Mouse (Mus musculus): Measurements from ENCODE around the gene Tns1. TPM values are rescaled to one million over a fixed set of nuclear protein-coding genes. Genes with fewer than 3 reads are reported as not detected.

Tns1 gene
- polyA plus RNA-seq, 1 experiment from 2014 or later: 16.5 TPM

DNA sequence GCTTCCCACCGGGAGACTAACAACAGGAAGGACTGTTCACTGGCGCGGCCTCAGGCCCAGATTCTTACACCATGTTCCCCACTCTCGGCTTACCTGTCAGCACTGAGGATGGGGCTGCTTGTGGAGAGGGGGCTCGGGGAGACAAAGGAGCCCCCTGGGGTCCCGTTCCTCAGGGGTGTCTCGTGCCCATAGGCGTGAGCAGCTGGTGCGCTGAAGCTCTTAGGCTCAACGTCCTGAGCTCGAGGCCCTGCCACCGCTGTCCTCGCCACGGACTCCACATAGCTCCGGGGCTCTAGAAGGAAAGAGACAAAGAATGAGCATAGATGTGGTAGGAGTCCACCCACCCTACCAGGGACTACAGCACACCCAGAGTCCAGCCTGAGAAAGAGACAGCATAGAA is 196.4 kb downstream of the Tns1 start:
- WGBS: 86% methylated on average over 15 of the region's 15 CpGs
- ATAC-seq (ENCODE audit: low FRiP score, low read depth): no peak
- no peak overlapping the region for H3K27ac ChIP-seq

DNA sequence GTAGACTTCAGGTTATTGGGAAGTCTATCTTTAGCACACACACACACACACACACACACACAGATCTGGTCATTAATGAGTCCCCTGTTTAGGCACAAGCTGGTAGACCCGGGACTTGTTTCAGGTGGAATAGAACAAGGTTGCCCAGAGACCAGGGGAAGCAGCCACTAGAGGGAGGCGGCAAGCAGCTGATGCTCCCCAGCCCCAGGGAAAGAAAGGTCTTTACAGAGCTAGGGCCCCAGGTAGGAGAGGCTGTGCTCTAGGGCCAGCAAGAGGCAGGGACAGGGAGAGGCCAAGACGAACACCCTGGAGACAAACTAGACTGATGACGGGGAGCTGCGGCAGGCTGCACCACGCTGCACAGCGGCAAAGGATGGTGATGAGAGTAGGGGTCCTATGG is 198.0 kb downstream of the Tns1 start:
- Histone ChIP-seq H3K9me3 (no peaks in the 10 kb centered on the region), H3K36me3 (peaks cover 22% of the 10 kb centered on the region), H3K4me2 (replicated peaks) (no peak overlapping the region), H3K4me3 (no peak overlapping the region), H3K27me3 (replicated peaks) (no peaks in the 10 kb centered on the region), H3K9ac (no peak overlapping the region), H3K27ac (no peak overlapping the region), H3K4me1 (no peaks in the 10 kb centered on the region)
- ATAC-seq (ENCODE audit: low FRiP score, low read depth): no peak
- 59% methylated on average over 7 of the region's 7 CpGs for WGBS

More for the DNA sequence above, 196.4 kb downstream of the Tns1 start:
- Histone ChIP-seq H3K27me3 (replicated peaks) (no peaks in the 10 kb centered on the region), H3K9ac (no peak overlapping the region), H3K4me1 (no peaks in the 10 kb centered on the region), H3K36me3 (peaks cover 22% of the 10 kb centered on the region), H3K9me3 (no peaks in the 10 kb centered on the region), H3K4me3 (no peak overlapping the region), H3K4me2 (replicated peaks) (no peak overlapping the region)

DNA sequence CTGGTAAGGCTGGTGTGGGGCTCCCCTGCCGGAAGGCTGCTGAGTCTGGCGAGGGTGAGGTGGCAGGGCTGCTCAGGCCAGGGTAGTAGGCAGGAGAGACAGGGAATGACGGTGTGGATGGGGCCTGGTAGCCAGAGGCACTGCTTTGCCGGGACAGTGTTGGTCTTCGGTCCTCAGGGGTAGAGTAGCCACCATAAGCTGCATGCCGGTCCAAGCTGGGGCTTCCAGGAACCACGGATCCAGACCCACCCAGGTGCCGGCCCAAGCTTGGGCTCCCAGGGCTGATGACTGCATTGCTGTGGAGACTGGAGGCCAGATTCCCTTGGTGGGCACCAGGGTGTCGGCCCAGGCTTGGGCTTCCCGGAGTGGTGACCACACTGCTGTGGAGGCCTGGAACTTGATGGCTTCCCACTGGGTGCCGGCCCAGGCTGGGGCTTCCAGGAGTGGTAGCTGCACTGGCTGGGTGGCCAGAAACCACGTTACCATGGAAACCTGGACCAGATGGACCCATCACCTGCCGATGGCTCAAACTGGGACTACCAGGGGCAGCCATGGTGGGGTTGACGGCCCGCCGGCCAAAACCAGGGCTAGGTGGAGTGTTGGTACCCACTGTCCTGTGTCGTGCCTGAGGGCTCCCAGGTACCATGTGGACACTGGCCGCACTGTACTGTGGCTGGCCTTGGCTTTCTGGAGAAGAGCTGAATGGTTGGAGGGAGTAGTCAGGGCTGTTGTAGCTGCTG is 199.2 kb downstream of the Tns1 start:
- WGBS: 91% methylated on average over 18 of the region's 18 CpGs
- no peaks in the 10 kb centered on the region for H3K4me1 ChIP-seq
- H3K9me3 ChIP-seq: no peaks in the 10 kb centered on the region
- H3K27ac ChIP-seq: no peak overlapping the region
- no peak overlapping the region for H3K9ac ChIP-seq
- H3K36me3 ChIP-seq: peaks cover 30% of the 10 kb centered on the region
- H3K4me2 ChIP-seq (replicated peaks): no peak overlapping the region
- no peaks in the 10 kb centered on the region for H3K27me3 ChIP-seq (replicated peaks)
- H3K4me3 ChIP-seq: no peak overlapping the region
- ATAC-seq (ENCODE audit: low FRiP score, low read depth): no peak

DNA sequence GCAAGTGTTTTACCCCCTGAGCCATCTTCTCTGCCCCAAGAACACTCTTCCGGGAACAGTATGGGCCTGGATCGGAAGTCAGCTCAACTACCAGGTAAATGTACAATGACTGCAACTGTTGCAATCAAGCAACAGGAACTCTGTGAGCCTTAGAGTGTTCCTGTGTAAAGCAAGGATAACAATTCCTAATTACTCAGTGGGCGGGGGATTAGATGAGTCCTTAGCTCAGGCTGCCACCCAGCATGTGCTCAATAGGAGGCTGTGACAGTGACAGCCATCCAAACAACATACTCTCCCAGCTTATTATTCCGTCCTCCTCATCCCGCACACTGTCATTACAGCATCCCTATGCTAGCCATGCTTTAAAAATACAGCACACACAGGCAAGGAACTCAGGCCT is 200.0 kb downstream of the Tns1 start:
- Histone ChIP-seq H3K36me3 (peaks cover 30% of the 10 kb centered on the region), H3K4me3 (no peak overlapping the region), H3K4me1 (no peaks in the 10 kb centered on the region), H3K27ac (no peak overlapping the region), H3K9ac (no peak overlapping the region), H3K27me3 (replicated peaks) (no peaks in the 10 kb centered on the region), H3K4me2 (replicated peaks) (no peak overlapping the region), H3K9me3 (no peaks in the 10 kb centered on the region)
- WGBS: 88% methylated on average over 5 of the region's 5 CpGs
- ATAC-seq (ENCODE audit: low FRiP score, low read depth): no peak

DNA sequence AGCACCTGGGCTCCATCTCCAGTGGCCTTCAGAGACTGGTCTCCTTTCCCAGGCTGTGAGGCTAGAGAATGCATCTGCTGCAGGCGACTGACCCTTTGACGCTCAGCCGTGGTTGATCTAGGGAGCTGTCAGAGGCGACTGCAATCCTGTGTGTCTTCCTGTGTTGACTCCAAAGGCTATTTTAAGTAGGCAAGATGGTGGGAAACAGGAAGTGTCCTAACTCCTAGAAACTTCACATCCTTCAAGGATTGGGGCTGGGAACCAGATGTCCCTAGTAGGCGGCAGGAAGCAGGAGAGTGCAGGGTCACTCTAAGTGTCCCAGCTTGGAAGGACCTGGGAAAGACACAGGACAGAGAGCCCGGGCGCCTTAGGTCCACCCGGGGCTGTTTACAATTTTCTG is 201.1 kb downstream of the Tns1 start:
- Histone ChIP-seq H3K4me3 (no peak overlapping the region), H3K36me3 (peaks cover 30% of the 10 kb centered on the region), H3K9ac (no peak overlapping the region), H3K27ac (no peak overlapping the region), H3K27me3 (replicated peaks) (no peaks in the 10 kb centered on the region), H3K4me2 (replicated peaks) (no peak overlapping the region), H3K4me1 (no peaks in the 10 kb centered on the region), H3K9me3 (no peaks in the 10 kb centered on the region)
- ATAC-seq (ENCODE audit: low FRiP score, low read depth): no peak
- 86% methylated on average over 8 of the region's 8 CpGs for WGBS

DNA sequence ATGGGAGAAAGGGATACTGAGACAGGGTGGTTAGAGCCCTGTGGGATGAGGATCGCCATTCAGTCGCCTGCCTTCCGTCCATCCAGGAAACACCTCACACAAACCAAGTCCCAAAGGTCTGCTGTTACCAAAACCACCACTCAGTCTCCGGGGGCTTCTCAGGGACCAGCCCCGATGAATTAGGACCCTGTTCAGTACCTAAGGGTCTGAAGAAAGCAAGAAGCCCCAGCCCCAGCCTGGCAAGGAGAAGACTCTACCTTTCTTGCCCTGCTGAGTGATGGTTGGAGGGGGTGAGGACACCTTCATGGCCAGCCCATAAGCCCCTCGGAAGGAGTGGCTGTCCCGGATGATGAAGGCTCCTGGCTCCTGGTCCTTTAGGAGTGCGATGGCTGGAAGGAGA is 203.5 kb downstream of the Tns1 start:
- Histone ChIP-seq H3K4me2 (replicated peaks) (no peak overlapping the region), H3K36me3 (peaks cover 26% of the 10 kb centered on the region), H3K4me1 (no peaks in the 10 kb centered on the region), H3K4me3 (no peak overlapping the region), H3K9ac (no peak overlapping the region), H3K27me3 (replicated peaks) (no peaks in the 10 kb centered on the region), H3K27ac (no peak overlapping the region), H3K9me3 (no peaks in the 10 kb centered on the region)
- WGBS: 94% methylated on average over 8 of the region's 8 CpGs
- no peak for ATAC-seq (ENCODE audit: low FRiP score, low read depth)

DNA sequence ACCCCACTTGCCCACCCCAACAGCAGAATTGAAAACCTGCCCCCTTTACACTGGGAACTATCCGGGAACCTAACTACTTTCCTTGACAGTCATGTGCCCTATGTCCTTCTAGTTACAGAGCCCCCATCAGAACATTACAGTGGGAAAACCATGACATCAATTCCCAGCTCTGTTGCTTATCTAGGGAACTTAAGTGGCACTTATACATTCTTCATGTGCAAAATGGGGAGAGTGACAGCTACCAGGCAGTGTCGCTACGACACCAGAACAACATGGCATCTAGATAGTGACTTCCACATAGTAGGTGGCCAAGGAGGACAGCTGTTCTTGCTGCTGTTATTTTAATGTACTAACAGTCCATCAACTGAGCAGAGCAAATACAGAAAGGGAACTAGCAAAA is 204.3 kb downstream of the Tns1 start:
- H3K36me3 ChIP-seq: peaks cover 21% of the 10 kb centered on the region
- H3K4me3 ChIP-seq: no peak overlapping the region
- H3K4me1 ChIP-seq: no peaks in the 10 kb centered on the region
- no peak overlapping the region for H3K4me2 ChIP-seq (replicated peaks)
- ATAC-seq (ENCODE audit: low FRiP score, low read depth): no peak
- no peaks in the 10 kb centered on the region for H3K9me3 ChIP-seq
- no peak overlapping the region for H3K27ac ChIP-seq
- H3K9ac ChIP-seq: no peak overlapping the region
- H3K27me3 ChIP-seq (replicated peaks): no peaks in the 10 kb centered on the region
- 94% methylated on average over 3 of the region's 3 CpGs for WGBS

DNA sequence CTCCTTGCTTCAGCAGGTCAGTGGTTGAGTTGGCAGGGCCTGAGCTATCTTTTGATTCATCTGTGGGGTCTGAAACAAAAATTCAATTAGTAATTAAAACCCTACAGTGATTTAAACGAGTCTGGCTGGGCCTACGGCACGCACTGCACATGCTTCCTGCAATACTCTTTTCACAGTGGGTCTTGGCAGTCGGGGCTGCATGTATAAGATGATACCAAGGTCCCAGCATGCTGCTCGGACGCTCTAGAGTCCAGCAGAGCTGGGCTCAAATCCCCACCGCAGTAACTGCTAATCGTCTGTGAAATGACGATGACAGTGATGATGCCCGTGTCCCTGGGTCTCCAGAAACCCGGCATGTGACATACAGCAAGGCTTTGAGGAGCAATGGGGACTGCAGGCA is 206.2 kb downstream of the Tns1 start:
- WGBS: 85% methylated on average over 11 of the region's 11 CpGs
- H3K9ac ChIP-seq: no peak overlapping the region

DNA sequence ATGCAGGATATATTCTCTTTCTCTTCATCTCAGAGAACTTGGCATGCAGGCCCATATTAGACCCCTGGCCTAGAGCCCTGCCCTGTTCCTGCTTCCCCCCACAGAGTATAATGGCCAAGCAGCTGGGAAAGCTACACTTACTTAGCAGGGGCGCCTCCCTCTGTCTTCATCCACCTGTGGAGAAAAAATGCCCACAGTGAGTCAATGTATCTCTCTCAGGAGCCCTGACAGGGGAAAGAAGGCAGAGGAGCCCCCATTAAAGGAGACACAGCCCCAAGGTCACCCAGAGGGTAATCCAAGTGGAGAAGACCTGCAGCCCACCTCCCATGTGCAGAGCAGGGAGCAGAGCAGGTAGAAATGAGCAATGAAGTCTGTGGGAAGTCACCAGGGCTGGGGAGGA is 208.0 kb downstream of the Tns1 start:
- no peaks in the 10 kb centered on the region for H3K27me3 ChIP-seq (replicated peaks)
- no peak overlapping the region for H3K4me3 ChIP-seq
- peaks cover 14% of the 10 kb centered on the region for H3K36me3 ChIP-seq
- ATAC-seq (ENCODE audit: low FRiP score, low read depth): no peak
- no peak overlapping the region for H3K9ac ChIP-seq
- WGBS: 76% methylated on average over 1 of the region's 1 CpGs
- H3K27ac ChIP-seq: no peak overlapping the region
- no peaks in the 10 kb centered on the region for H3K9me3 ChIP-seq
- peaks cover 8% of the 10 kb centered on the region; the same call in 1 of the 2 replicates for H3K4me1 ChIP-seq
- no peak overlapping the region for H3K4me2 ChIP-seq (replicated peaks)

More for the DNA sequence above, 206.2 kb downstream of the Tns1 start:
- H3K36me3 ChIP-seq: peaks cover 14% of the 10 kb centered on the region
- H3K27me3 ChIP-seq (replicated peaks): no peaks in the 10 kb centered on the region
- ATAC-seq (ENCODE audit: low FRiP score, low read depth): no peak
- H3K9me3 ChIP-seq: no peaks in the 10 kb centered on the region
- no peak overlapping the region for H3K27ac ChIP-seq
- H3K4me3 ChIP-seq: no peak overlapping the region
- peaks cover 8% of the 10 kb centered on the region; the same call in 1 of the 2 replicates for H3K4me1 ChIP-seq
- no peak overlapping the region for H3K4me2 ChIP-seq (replicated peaks)

DNA sequence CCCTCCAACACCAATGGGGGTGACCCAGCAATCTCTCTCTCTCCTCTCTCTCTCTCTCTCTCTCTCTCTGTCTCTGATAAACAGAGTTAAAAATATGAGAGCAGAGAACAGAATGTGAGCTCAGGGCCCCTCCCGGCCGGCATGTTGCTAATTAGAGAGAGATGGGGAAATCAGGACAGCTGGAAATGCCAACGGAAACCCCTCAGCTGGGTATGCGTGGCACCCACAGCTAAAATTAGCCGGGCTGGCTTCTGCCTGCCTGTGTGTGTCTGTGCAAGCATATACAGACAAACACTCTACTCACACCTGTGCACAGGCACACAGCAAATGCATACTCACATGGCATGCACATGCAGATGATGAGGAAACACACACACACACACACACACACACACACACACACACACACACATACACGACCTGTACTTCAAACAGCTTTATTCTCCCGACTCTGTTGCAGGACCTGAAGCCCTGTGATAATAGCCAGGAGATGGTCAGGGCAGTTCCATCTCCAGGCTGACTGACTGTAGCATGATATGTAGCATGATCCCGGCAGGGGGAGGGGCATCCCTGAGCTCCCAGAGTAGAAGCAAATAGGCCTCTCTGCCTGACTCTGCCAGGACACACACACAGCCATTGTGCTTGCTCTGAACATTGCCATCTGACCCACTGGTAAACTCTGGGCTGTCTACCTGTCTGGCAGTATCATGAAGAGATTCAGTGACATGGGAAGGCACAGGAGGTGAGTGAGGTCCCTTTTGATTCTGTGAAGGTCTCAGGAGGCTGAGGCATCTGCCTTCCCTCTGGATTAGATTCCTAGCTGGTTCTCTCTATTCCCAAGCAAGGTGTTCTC is 208.8 kb downstream of the Tns1 start:
- no peak overlapping the region for H3K4me3 ChIP-seq
- ATAC-seq (ENCODE audit: low FRiP score, low read depth): no peak
- no peak overlapping the region for H3K9ac ChIP-seq
- H3K9me3 ChIP-seq: no peaks in the 10 kb centered on the region
- 72% methylated on average over 8 of the region's 8 CpGs for WGBS
- H3K27me3 ChIP-seq (replicated peaks): no peaks in the 10 kb centered on the region
- H3K36me3 ChIP-seq: peaks cover 7% of the 10 kb centered on the region
- H3K4me1 ChIP-seq: peaks cover 8% of the 10 kb centered on the region; the same call in 1 of the 2 replicates
- H3K4me2 ChIP-seq (replicated peaks): no peak overlapping the region
- no peak overlapping the region for H3K27ac ChIP-seq

DNA sequence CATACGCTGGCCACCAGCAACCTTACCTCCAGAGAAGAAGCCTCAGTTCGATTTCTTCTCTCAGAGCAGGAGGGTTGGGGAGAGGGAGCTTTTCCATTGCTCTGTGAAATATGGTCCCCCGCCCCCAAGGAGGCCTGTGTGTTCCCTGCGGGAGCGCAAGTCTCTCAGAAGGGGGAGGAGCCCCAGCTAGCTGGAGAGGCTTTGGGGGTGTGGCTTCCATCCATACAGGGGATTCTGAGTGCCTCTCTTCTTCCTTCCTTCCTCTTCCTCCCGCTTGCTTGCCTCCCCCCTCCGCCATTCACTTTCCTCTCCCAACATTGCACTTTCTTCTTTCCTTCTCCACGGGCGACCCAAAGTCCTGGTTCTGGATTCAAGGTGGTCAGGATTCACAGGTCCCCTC is 210.2 kb downstream of the Tns1 start:
- H3K4me2 ChIP-seq (replicated peaks): 0 out of 2 replicates have a peak overlapping the region, but pooled peaks have one; percentile 9
- peaks cover 8% of the 10 kb centered on the region; the same call in 1 of the 2 replicates for H3K4me1 ChIP-seq
- no peak overlapping the region for H3K27ac ChIP-seq
- no peaks in the 10 kb centered on the region for H3K27me3 ChIP-seq (replicated peaks)
- H3K9me3 ChIP-seq: no peaks in the 10 kb centered on the region
- no peak overlapping the region for H3K9ac ChIP-seq
- 20% methylated on average over 9 of the region's 9 CpGs for WGBS
- no peak overlapping the region for H3K4me3 ChIP-seq
- H3K36me3 ChIP-seq: peaks cover 6% of the 10 kb centered on the region; the same call in 1 of the 2 replicates
- no peak for ATAC-seq (ENCODE audit: low FRiP score, low read depth)

All from neural tube, embryonic 12.5 days (tissue).